ENCODE assay signal across 25 mouse cellular contexts in genomic region chr19:47128835-47129234, GRCm38 (mm10). TPM values are rescaled to one million over a fixed set of nuclear protein-coding genes. Genes with fewer than 3 reads are reported as not detected.
"Had no signal": no experiment of that assay in that cellular context is flagged by ENCODE, and none has a peak within 500 bp of the region (broad histone marks: within the 10 kb centered on the region; RNA-seq: fewer than 3 reads in every experiment).

No protein-coding gene starts in this region.

- DNase-seq: heart, postnatal 10 days; heart, postnatal 14 days; heart, postnatal 36 days; heart, postnatal 4 days; kidney, adult 11 months; kidney, adult 18-20 months; kidney, adult 2 months; kidney, adult 8-10 months; kidney, adult 9 months; kidney, postnatal 10 days; kidney, postnatal 14 days; kidney, postnatal 25 days; kidney, postnatal 36 days; layer of hippocampus, adult 9-11 months; layer of hippocampus, postnatal 36 days had no signal

RNA-seq across cellular contexts. Expression of gene Calhm1, which starts 15.2 kb away (rescaled TPM):
- total RNA-seq: heart, postnatal 10 days; heart, postnatal 14 days; heart, postnatal 25 days; heart, postnatal 36 days; heart, postnatal 4 days; hematopoietic stem cell, adult 5-6 weeks; hindbrain, postnatal 0 days; layer of hippocampus, adult 18-20 months; layer of hippocampus, adult 2 months; layer of hippocampus, adult 8-10 months; layer of hippocampus, postnatal 10 days; layer of hippocampus, postnatal 14 days; layer of hippocampus, postnatal 25 days; layer of hippocampus, postnatal 36 days; left cerebral cortex, adult 18-20 months had no signal

RNA-seq across cellular contexts. Expression of gene Calhm3, which starts 28.7 kb away (rescaled TPM):
- total RNA-seq: heart, postnatal 10 days; heart, postnatal 14 days; heart, postnatal 25 days; heart, postnatal 36 days; heart, postnatal 4 days; hematopoietic stem cell, adult 5-6 weeks; hindbrain, postnatal 0 days; layer of hippocampus, adult 18-20 months; layer of hippocampus, adult 2 months; layer of hippocampus, adult 8-10 months; layer of hippocampus, postnatal 10 days; layer of hippocampus, postnatal 14 days; layer of hippocampus, postnatal 25 days; layer of hippocampus, postnatal 36 days; left cerebral cortex, adult 18-20 months had no signal
